Mouse (Mus musculus): ENCODE measurements around the gene Gbx1. TPM values are rescaled to one million over a fixed set of nuclear protein-coding genes. Genes with fewer than 3 reads are reported as not detected.

Gene Gbx1
- polyA plus RNA-seq, 1 experiment, result 0.04 TPM

GRCm38 (mm10) chr5:24500851-24501250 is 26.2 kb downstream of the Gbx1 start:
- TF ChIP-seq POLR2A (IDR thresholded peaks at IDR 0.05; ENCODE audit: extremely low read depth, insufficient read depth, low read length) (no peak), CTCF (IDR thresholded peaks at IDR 0.05; ENCODE audit: extremely low read depth, insufficient read depth, low read length) (no peak)
- no peak overlapping the region for H3K27ac ChIP-seq (ENCODE audit: insufficient read depth, low read length)
- peaks cover 2% of the 10 kb centered on the region; the same call in 1 of the 2 replicates for H3K4me1 ChIP-seq (ENCODE audit: control insufficient read depth, insufficient read depth, low read length)
- H3K4me3 ChIP-seq (ENCODE audit: insufficient read depth, low read length), result no peak overlapping the region

DNA sequence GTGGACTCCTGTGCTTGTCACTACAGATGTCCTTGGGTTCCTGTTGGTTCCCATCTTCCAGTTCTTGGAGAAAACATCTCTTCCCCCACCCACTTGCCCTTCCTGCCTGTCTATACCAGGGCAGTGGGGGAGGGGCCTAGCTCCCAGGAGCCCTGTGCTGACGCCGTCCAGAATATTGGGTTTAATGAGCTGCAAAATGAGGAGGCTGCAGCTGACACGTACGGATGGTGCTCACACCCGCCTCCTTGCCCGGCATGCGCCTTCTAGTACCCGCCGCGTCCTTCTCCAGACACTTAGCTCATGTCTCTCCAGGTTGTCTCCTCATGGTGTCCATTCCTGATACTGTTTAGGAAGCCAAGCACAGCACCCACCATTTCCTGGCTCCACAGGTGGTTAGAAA is 27.9 kb downstream of the Gbx1 start:
- no peak overlapping the region for H3K4me3 ChIP-seq (ENCODE audit: insufficient read depth, low read length)
- H3K4me1 ChIP-seq (ENCODE audit: control insufficient read depth, insufficient read depth, low read length), result peaks cover 2% of the 10 kb centered on the region; the same call in 1 of the 2 replicates
- TF ChIP-seq CTCF (IDR thresholded peaks at IDR 0.05; ENCODE audit: extremely low read depth, insufficient read depth, low read length) (no peak), POLR2A (IDR thresholded peaks at IDR 0.05; ENCODE audit: extremely low read depth, insufficient read depth, low read length) (no peak)
- no peak overlapping the region for H3K27ac ChIP-seq (ENCODE audit: insufficient read depth, low read length)

DNA sequence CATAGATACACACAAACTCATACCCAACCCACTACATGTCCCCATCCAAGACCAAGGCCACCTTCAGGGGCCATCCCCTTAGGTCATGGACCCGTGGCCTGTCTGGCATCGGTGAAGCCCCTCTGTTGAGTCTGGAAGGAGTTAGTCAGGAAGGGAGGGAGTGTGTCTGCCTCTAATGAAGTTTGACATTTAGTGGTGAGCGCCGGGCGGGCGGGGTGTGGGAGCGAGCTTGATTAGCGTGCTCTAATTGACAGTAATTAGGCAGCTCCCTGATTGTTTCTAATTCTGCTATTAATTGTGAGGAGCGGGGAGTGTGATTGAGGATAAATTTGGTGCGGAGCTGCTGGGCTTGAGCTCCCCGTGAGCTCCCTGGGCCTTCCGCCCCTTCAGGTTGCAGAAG is 29.5 kb downstream of the Gbx1 start:
- TF ChIP-seq CTCF (IDR thresholded peaks at IDR 0.05; ENCODE audit: extremely low read depth, insufficient read depth, low read length), result no peak
- no peak for TF ChIP-seq POLR2A (IDR thresholded peaks at IDR 0.05; ENCODE audit: extremely low read depth, insufficient read depth, low read length)
- H3K27ac ChIP-seq (ENCODE audit: insufficient read depth, low read length), result no peak overlapping the region
- H3K4me3 ChIP-seq (ENCODE audit: insufficient read depth, low read length), result no peak overlapping the region
- H3K4me1 ChIP-seq (ENCODE audit: control insufficient read depth, insufficient read depth, low read length), result peaks cover 2% of the 10 kb centered on the region; the same call in 1 of the 2 replicates

GRCm38 (mm10) chr5:24496756-24497155 is 30.2 kb downstream of the Gbx1 start:
- TF ChIP-seq POLR2A (IDR thresholded peaks at IDR 0.05; ENCODE audit: extremely low read depth, insufficient read depth, low read length) (no peak), CTCF (IDR thresholded peaks at IDR 0.05; ENCODE audit: extremely low read depth, insufficient read depth, low read length) (no peak)
- Histone ChIP-seq H3K27ac (ENCODE audit: insufficient read depth, low read length) (no peak overlapping the region), H3K4me3 (ENCODE audit: insufficient read depth, low read length) (no peak overlapping the region), H3K4me1 (ENCODE audit: control insufficient read depth, insufficient read depth, low read length) (peaks cover 2% of the 10 kb centered on the region; the same call in 1 of the 2 replicates)

DNA sequence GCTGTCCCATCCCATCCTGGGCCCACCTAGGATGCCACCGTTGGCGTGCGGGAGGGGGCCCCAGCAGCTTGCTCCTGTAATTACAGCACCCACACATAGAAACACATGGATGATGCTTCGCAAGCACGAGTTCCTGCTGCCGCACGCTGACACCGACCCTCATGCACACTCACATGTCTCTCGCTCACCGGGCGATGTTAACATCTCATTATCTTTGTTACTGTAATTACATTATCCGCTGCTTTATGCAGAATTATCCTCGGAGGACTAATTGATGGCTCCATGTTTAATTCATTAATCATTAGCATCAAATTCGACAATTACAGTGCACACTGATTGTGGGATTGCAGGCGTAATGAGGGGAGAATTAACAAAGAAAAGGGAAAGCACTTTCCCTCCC is 32.0 kb downstream of the Gbx1 start:
- TF ChIP-seq CTCF (IDR thresholded peaks at IDR 0.05; ENCODE audit: extremely low read depth, insufficient read depth, low read length), result no peak
- TF ChIP-seq POLR2A (IDR thresholded peaks at IDR 0.05; ENCODE audit: extremely low read depth, insufficient read depth, low read length), result no peak
- Histone ChIP-seq H3K4me1 (ENCODE audit: control insufficient read depth, insufficient read depth, low read length) (peaks cover 2% of the 10 kb centered on the region; the same call in 1 of the 2 replicates), H3K4me3 (ENCODE audit: insufficient read depth, low read length) (no peak overlapping the region), H3K27ac (ENCODE audit: insufficient read depth, low read length) (no peak overlapping the region)

DNA sequence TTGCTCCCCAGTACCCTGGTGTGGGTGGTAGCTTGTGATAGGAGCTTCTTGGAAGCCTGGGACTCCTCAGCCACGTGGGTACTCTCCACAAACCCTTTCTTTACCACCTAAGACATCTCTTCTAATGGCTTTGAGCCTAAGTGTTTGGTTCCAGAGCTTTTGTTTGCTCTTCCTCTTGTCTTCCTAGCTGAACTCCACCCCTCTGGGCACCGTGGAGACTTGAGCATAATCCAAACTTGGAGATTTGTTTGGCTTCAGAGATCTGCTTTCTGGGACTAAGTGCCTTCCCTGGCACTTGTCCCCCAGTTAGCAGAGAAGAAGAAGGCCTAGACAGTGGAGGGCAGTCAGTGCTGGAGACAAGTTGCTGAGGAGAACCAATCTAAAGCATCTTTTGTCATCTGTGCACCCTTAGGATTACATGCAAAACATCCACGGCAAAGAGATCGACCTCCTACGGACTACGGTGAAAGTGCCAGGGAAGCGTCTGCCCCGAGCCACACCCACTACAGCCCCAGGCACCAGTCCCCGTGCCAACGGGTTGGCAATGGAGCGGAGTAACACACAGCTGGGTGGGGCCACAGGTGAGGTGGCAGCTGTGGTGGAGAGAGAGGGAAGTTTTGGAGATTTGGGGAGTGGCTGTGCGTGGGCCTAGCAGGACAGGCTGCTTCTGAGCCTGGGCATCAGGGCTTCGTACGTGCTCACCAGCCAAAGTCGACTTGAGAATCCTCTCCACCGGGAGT is 34.3 kb downstream of the Gbx1 start:
- Histone ChIP-seq H3K4me3 (ENCODE audit: insufficient read depth, low read length) (no peak overlapping the region), H3K4me1 (ENCODE audit: control insufficient read depth, insufficient read depth, low read length) (peaks cover 2% of the 10 kb centered on the region; the same call in 1 of the 2 replicates), H3K27ac (ENCODE audit: insufficient read depth, low read length) (no peak overlapping the region)
- TF ChIP-seq CTCF (IDR thresholded peaks at IDR 0.05; ENCODE audit: extremely low read depth, insufficient read depth, low read length) (no peak), POLR2A (IDR thresholded peaks at IDR 0.05; ENCODE audit: extremely low read depth, insufficient read depth, low read length) (no peak)

DNA sequence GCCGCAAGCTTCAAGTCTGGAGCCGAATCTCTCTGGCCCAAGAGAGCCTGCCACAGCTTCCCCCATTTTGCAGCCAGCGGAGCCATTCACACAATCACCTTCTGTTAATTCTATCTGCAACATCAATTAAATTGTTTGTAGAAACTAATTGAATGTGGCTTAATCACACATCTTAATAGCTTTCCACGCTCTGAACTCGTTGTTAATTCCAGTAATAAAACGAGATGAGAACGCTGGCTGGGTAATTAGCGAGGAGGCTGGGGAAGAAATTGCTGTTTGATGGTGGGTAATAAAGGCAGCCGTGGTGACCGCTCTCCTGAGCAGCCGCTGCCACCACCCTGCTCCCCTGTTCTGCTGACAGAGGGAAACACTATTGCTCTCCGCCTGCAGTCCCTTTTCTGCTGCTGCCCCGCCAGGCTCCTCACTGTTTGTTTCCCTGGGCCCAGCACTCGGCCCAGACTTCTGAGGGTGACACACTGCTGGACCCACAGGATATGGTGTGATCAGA is 36.5 kb downstream of the Gbx1 start:
- H3K27ac ChIP-seq (ENCODE audit: insufficient read depth, low read length), result no peak overlapping the region
- H3K4me1 ChIP-seq (ENCODE audit: control insufficient read depth, insufficient read depth, low read length), result peaks cover 4% of the 10 kb centered on the region
- TF ChIP-seq POLR2A (IDR thresholded peaks at IDR 0.05; ENCODE audit: extremely low read depth, insufficient read depth, low read length) (no peak), CTCF (IDR thresholded peaks at IDR 0.05; ENCODE audit: extremely low read depth, insufficient read depth, low read length) (no peak)
- H3K4me3 ChIP-seq (ENCODE audit: insufficient read depth, low read length), result no peak overlapping the region

DNA sequence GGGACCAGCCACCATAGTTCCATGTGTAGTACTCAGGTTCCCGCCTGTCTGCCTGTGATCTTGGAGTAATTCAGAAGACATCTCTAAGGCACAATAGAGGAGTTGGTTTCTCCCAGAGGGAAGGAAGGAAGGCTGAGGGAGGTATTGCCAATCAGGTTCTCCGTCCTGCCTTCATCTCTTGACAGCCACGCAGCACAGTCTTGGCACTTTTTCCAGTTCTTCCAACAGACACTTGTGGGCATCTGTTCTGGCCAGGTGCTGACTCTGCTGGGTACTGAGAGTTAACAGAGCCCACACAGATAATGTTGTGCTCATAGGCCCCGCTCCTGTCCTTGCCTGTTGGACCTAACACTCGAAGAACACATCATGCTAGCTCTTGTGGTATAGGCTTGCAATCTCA is 40.3 kb downstream of the Gbx1 start:
- H3K27ac ChIP-seq (ENCODE audit: insufficient read depth, low read length), result no peak overlapping the region
- peaks cover 11% of the 10 kb centered on the region for H3K4me1 ChIP-seq (ENCODE audit: control insufficient read depth, insufficient read depth, low read length)
- no peak overlapping the region for H3K4me3 ChIP-seq (ENCODE audit: insufficient read depth, low read length)
- TF ChIP-seq CTCF (IDR thresholded peaks at IDR 0.05; ENCODE audit: extremely low read depth, insufficient read depth, low read length) (no peak), POLR2A (IDR thresholded peaks at IDR 0.05; ENCODE audit: extremely low read depth, insufficient read depth, low read length) (no peak)

- Histone ChIP-seq H3K4me3 (ENCODE audit: insufficient read depth, low read length) (no peak overlapping the region), H3K4me1 (ENCODE audit: control insufficient read depth, insufficient read depth, low read length) (peaks cover 11% of the 10 kb centered on the region), H3K27ac (ENCODE audit: insufficient read depth, low read length) (no peak overlapping the region)
- no peak for TF ChIP-seq POLR2A (IDR thresholded peaks at IDR 0.05; ENCODE audit: extremely low read depth, insufficient read depth, low read length)
- peak; percentile 91 for TF ChIP-seq CTCF (IDR thresholded peaks at IDR 0.05; ENCODE audit: extremely low read depth, insufficient read depth, low read length)
Observed at GRCm38 (mm10) chr5:24486097-24486496, 40.9 kb downstream of the Gbx1 start.

GRCm38 (mm10) chr5:24484963-24485362 is 42.0 kb downstream of the Gbx1 start:
- peaks cover 11% of the 10 kb centered on the region for H3K4me1 ChIP-seq (ENCODE audit: control insufficient read depth, insufficient read depth, low read length)
- H3K27ac ChIP-seq (ENCODE audit: insufficient read depth, low read length), result no peak overlapping the region
- no peak overlapping the region for H3K4me3 ChIP-seq (ENCODE audit: insufficient read depth, low read length)
- no peak for TF ChIP-seq POLR2A (IDR thresholded peaks at IDR 0.05; ENCODE audit: extremely low read depth, insufficient read depth, low read length)
- TF ChIP-seq CTCF (IDR thresholded peaks at IDR 0.05; ENCODE audit: extremely low read depth, insufficient read depth, low read length), result no peak

All from cortical plate, adult 2 months (tissue).